8 mouse cellular contexts compared by ENCODE assay signal in genomic region chr12:26414451-26415103, GRCm38 (mm10). TPM values are rescaled to one million over a fixed set of nuclear protein-coding genes. Genes with fewer than 3 reads are reported as not detected.
DNase-seq lines count a peak whose midpoint lies in the region; ATAC-seq and TF ChIP-seq lines count a peak whose summit lies in the region.

No protein-coding gene starts in this region.

- no peaks in the 10 kb centered on the region for H3K4me1 ChIP-seq in kidney, adult 2 months (ENCODE audit: control insufficient read depth, insufficient read depth, low read length)
- H3K4me1 ChIP-seq in embryonic facial prominence, embryonic 15.5 days, result peaks cover 38% of the 10 kb centered on the region
- peaks cover 45% of the 10 kb centered on the region for H3K4me1 ChIP-seq in limb, embryonic 15.5 days
- H3K4me1 ChIP-seq in midbrain, embryonic 15.5 days, result peaks cover 39% of the 10 kb centered on the region

- no peaks in the 10 kb centered on the region for H3K27me3 ChIP-seq in kidney, adult 2 months (replicated peaks; ENCODE audit: control insufficient read depth, insufficient read depth, low read length)
- no peaks in the 10 kb centered on the region for H3K27me3 ChIP-seq in embryonic facial prominence, embryonic 15.5 days
- no peaks in the 10 kb centered on the region for H3K27me3 ChIP-seq in limb, embryonic 15.5 days
- H3K27me3 ChIP-seq in midbrain, embryonic 15.5 days (replicated peaks), result no peaks in the 10 kb centered on the region

- TF ChIP-seq CTCF in kidney, adult 2 months (conservative IDR thresholded peaks at IDR 0.05; ENCODE audit: insufficient read depth, insufficient read length, low read depth, low read length), result no peak

- peak overlapping the region; percentile 80 for H3K4me3 ChIP-seq in kidney, adult 2 months (ENCODE audit: insufficient read depth, low read depth, low read length)
- peak overlapping the region; percentile 92 for H3K4me3 ChIP-seq in embryonic facial prominence, embryonic 15.5 days (replicated peaks)
- peak overlapping the region; percentile 76 for H3K4me3 ChIP-seq in limb, embryonic 15.5 days
- peak overlapping the region; percentile 93 for H3K4me3 ChIP-seq in midbrain, embryonic 15.5 days

- no peaks in the 10 kb centered on the region for H3K36me3 ChIP-seq in kidney, adult 2 months (ENCODE audit: control insufficient read depth, insufficient read depth, low read length)
- H3K36me3 ChIP-seq in embryonic facial prominence, embryonic 15.5 days, result no peaks in the 10 kb centered on the region
- H3K36me3 ChIP-seq in limb, embryonic 15.5 days, result no peaks in the 10 kb centered on the region
- no peaks in the 10 kb centered on the region for H3K36me3 ChIP-seq in midbrain, embryonic 15.5 days (replicated peaks)

- peak; percentile 39 for DNase-seq in kidney, adult 2 months
- no peak for DNase-seq in kidney, adult 9 months
- peak; percentile 59 for DNase-seq in heart, postnatal 14 days
- DNase-seq in MN1 (ENCODE audit: low spot score), result no peak

- H3K9ac ChIP-seq in embryonic facial prominence, embryonic 15.5 days, result peak overlapping the region; percentile 83
- H3K9ac ChIP-seq in limb, embryonic 15.5 days, result peak overlapping the region; percentile 93
- H3K9ac ChIP-seq in midbrain, embryonic 15.5 days, result peak overlapping the region; percentile 97

- peak; percentile 37 for ATAC-seq in activated CD4-positive, CD25-positive, alpha-beta regulatory T cell, adult 4 months
- peak; percentile 66 for ATAC-seq in embryonic facial prominence, embryonic 15.5 days (ENCODE audit: insufficient number of reproducible peaks, low FRiP score, low TSS enrichment, low read depth)
- peak; percentile 54 for ATAC-seq in limb, embryonic 15.5 days (ENCODE audit: insufficient number of reproducible peaks, low FRiP score, low TSS enrichment, low read depth)
- ATAC-seq in midbrain, embryonic 15.5 days (replicated peaks), result peak; percentile 91

- intact Hi-C loops in heart, postnatal 14 days (cut with DNase I), result loop anchor here (1.0 to 5.0 kb wide), 4 partner anchors 46 to 99 kb away; no protein-coding TSS in a partner anchor

- TF ChIP-seq POLR2A in kidney, adult 2 months (IDR thresholded peaks at IDR 0.05; ENCODE audit: low read depth, low read length), result no peak

- H3K4me2 ChIP-seq in embryonic facial prominence, embryonic 15.5 days (replicated peaks), result peak overlapping the region; percentile 59
- H3K4me2 ChIP-seq in limb, embryonic 15.5 days, result peak overlapping the region; percentile 68
- peak overlapping the region; percentile 62 for H3K4me2 ChIP-seq in midbrain, embryonic 15.5 days

- peak overlapping the region; percentile 73 for H3K27ac ChIP-seq in kidney, adult 2 months (ENCODE audit: insufficient read depth, low read depth, low read length)
- H3K27ac ChIP-seq in embryonic facial prominence, embryonic 15.5 days (replicated peaks), result peak overlapping the region; percentile 82
- peak overlapping the region; percentile 86 for H3K27ac ChIP-seq in limb, embryonic 15.5 days
- H3K27ac ChIP-seq in midbrain, embryonic 15.5 days, result peak overlapping the region; percentile 88

- WGBS in kidney, adult 2 months, result under 1% methylated on average over 64 of the region's 64 CpGs
- under 1% methylated on average over 64 of the region's 64 CpGs for WGBS in embryonic facial prominence, embryonic 15.5 days
- under 1% methylated on average over 63 of the region's 64 CpGs for WGBS in limb, embryonic 15.5 days
- under 1% methylated on average over 64 of the region's 64 CpGs for WGBS in midbrain, embryonic 15.5 days

- no peaks in the 10 kb centered on the region for H3K9me3 ChIP-seq in embryonic facial prominence, embryonic 15.5 days (replicated peaks)
- no peaks in the 10 kb centered on the region for H3K9me3 ChIP-seq in limb, embryonic 15.5 days
- no peaks in the 10 kb centered on the region for H3K9me3 ChIP-seq in midbrain, embryonic 15.5 days

RNA-seq across cellular contexts. Expression of gene Rnf144a, which starts 0.5 kb away (rescaled TPM):
- polyA plus RNA-seq in kidney, adult 2 months (2012; rRNA removed), result 12.6 and 12.7 TPM in 2 replicates
- polyA plus RNA-seq in activated CD4-positive, CD25-positive, alpha-beta regulatory T cell, adult 4 months (2017; shearing (Covaris generic)), result 1 to 10 TPM; 3.2 to 5.1 TPM
- polyA plus RNA-seq in embryonic facial prominence, embryonic 15.5 days (2015; fragmentation: Nextera tagmentation; extraction: Ambion mirVana), result 38.7 and 40.0 TPM in 2 replicates
- 10 to 100 TPM; 29.9 to 31.8 TPM for total RNA-seq in heart, postnatal 14 days (2021)
- polyA plus RNA-seq in limb, embryonic 15.5 days (2015; fragmentation: Nextera tagmentation; extraction: Ambion mirVana), result 39.7 and 41.0 TPM in 2 replicates
- 29.9 and 30.8 TPM in 2 replicates for polyA plus RNA-seq in midbrain, embryonic 15.5 days (2015; fragmentation: Nextera tagmentation; extraction: Ambion mirVana)

RNA-seq across cellular contexts. Expression of gene Rsad2, which starts 41.7 kb away (rescaled TPM):
- polyA plus RNA-seq in kidney, adult 2 months (2012; rRNA removed), result 17.6 and 19.8 TPM in 2 replicates
- 1 to 10 TPM; 2.7 to 3.6 TPM for polyA plus RNA-seq in activated CD4-positive, CD25-positive, alpha-beta regulatory T cell, adult 4 months (2017; shearing (Covaris generic))
- polyA plus RNA-seq in embryonic facial prominence, embryonic 15.5 days (2015; fragmentation: Nextera tagmentation; extraction: Ambion mirVana), result 1.5 and 1.6 TPM in 2 replicates
- 10 to 100 TPM; 22.8 to 23.9 TPM for total RNA-seq in heart, postnatal 14 days (2021)
- polyA plus RNA-seq in limb, embryonic 15.5 days (2015; fragmentation: Nextera tagmentation; extraction: Ambion mirVana), result 1.1 and 1.3 TPM in 2 replicates
- polyA plus RNA-seq in midbrain, embryonic 15.5 days (2015; fragmentation: Nextera tagmentation; extraction: Ambion mirVana), result 0.39 and 0.75 TPM in 2 replicates

RNA-seq across cellular contexts. Expression of gene Cmpk2, which starts 54.4 kb away (rescaled TPM):
- 13.9 and 15.0 TPM in 2 replicates for polyA plus RNA-seq in kidney, adult 2 months (2012; rRNA removed)
- 1 to 10 TPM; 7.8 to 9.8 TPM for polyA plus RNA-seq in activated CD4-positive, CD25-positive, alpha-beta regulatory T cell, adult 4 months (2017; shearing (Covaris generic))
- 7.5 and 8.8 TPM in 2 replicates for polyA plus RNA-seq in embryonic facial prominence, embryonic 15.5 days (2015; fragmentation: Nextera tagmentation; extraction: Ambion mirVana)
- total RNA-seq in heart, postnatal 14 days (2021), result 1 to 10 TPM; 5.6 to 6.2 TPM
- 6.5 and 7.6 TPM in 2 replicates for polyA plus RNA-seq in limb, embryonic 15.5 days (2015; fragmentation: Nextera tagmentation; extraction: Ambion mirVana)
- 15.6 TPM in 2 replicates for polyA plus RNA-seq in midbrain, embryonic 15.5 days (2015; fragmentation: Nextera tagmentation; extraction: Ambion mirVana)

Comparison
In these comparisons a context has a peak if more than half of its experiments do, and no peak if none do; other contexts are left out.
1. DNase-seq: peak in kidney, adult 2 months (single experiment) and heart, postnatal 14 days (2 of 2); none in kidney, adult 9 months (single experiment) and MN1 (single experiment).
2. ATAC-seq: peak in every context shown above with its lines; median percentile 91 in midbrain, embryonic 15.5 days; 66 in embryonic facial prominence, embryonic 15.5 days; 54 in limb, embryonic 15.5 days; 37 in activated CD4-positive, CD25-positive, alpha-beta regulatory T cell, adult 4 months.
3. Peak in every context shown above with its lines, with median percentiles within 50 percentile points of each other: H3K27ac ChIP-seq, H3K4me3 ChIP-seq, H3K4me2 ChIP-seq and H3K9ac ChIP-seq.